Mouse (Mus musculus): ENCODE results near the gene Tbx18.

Gene Tbx18

DNA sequence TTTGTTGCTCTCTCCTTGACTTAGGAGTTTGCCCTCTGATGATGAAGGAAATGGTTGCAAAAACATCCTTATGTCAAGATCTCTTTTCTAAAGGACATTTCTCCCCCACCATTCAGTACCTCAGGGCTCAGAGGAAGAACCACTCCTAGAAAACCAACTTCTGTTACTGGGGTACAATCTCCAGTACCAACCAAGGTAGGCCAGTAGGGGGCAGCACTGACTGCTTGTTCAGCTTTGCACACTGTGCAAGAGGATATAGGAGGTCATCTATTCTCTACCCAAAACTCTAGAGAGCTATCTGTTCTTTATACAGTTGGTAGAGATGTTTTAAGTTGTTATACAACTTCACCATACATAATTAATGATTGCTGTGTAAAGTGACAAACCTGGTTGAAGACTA is 22.9 kb downstream of the Tbx18 start:
- DNase-seq, result peak; percentile 55

DNA sequence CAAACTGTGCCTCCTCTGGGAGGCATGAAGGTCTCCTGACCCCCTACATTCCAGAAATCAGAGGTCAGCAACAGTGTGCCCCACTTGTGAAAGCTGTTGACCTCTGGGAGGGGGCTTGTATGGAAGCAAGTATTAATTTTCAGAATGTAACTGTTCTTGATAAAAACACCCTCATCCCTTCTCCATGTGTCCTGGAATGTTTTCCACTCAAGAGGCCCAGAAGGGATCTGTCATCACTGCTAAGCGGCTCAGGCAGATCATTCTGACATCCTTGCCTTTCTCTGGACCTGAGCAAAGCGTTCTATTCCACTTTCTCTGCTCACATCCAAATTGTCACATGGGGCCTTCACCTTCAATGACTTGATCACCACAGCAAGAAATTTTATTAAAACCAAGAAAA is 28.8 kb downstream of the Tbx18 start:
- no peak for DNase-seq

DNA sequence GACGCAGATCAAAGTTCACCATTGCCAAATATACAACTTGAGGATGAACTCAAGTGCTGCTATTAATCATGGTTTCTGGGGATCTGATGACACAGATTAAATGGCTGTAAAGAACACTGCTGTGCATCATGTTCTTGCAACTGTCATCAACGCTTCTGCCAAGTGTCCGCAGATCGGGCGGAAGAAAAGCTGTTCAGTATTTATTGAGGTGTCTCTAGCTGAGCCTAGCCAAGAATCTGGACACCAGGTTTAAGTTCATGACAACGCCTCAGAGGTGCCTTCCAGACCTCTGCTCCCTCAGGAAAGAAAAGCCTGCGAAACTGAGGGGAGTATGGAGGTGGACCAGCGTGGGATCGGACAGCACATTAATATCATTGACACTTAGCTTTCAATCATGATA is 44.1 kb downstream of the Tbx18 start:
- DNase-seq, result no peak

DNA sequence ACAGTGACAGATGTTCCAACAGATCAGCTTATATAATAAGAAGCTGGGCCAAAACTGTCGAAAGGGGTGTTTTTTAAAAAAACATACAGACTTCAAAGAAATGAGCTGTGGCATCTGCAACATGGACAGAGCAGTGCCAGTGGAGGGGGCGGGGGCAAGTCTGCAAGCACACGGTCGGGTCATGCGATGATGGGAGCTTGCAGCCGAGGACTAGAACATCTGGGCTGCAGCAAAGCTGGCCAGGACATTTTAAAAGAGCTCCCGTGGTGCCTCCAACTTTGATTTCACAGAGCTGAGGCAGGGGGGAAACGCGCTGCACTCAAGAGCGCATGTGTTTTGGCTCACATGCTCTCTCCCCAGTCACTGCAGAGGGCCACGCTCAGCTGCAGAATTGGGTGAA is 48.8 kb downstream of the Tbx18 start:
- DNase-seq, result peak; percentile 13
